Mouse (Mus musculus): ENCODE data around the gene Alox5ap. TPM values are rescaled to one million over a fixed set of nuclear protein-coding genes. Genes with fewer than 3 reads are reported as not detected.
A peak's percentile ranks its signal among the peaks of the same experiment; 100 is the strongest.

Gene Alox5ap
- polyA plus RNA-seq, 1 experiment from 2014 or later: 9.5 TPM

DNA sequence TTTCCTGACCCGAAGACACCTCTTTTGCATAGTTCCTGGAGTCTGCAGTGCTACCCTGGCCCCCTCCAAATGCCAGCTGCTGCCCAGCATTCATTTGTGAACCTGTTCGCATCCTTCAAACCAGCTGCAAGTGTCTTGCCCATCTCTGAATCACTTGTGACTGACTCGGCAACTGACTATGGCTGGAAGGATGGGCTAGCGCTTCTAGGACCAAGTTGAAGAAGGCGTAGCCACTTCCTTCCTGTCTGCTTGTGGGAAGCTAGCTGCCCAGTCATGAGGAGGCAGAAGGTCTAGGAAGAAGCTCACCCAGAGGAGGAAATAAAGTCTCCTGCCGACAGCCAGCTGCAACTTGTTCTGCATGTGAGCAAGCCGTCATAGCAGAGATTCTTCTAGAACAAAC is 29.6 kb upstream of the Alox5ap start:
- Histone ChIP-seq H3K27ac (no peak overlapping the region), H3K4me3 (replicated peaks; ENCODE audit: low read length) (no peak overlapping the region), H3K9ac (no peak overlapping the region), H3K4me2 (replicated peaks) (no peak overlapping the region), H3K9me3 (ENCODE audit: control insufficient read depth, low read length) (no peaks in the 10 kb centered on the region), H3K4me1 (replicated peaks; ENCODE audit: control insufficient read depth, insufficient read depth, low read length) (no peaks in the 10 kb centered on the region), H3K36me3 (replicated peaks; ENCODE audit: control insufficient read depth, insufficient read depth) (no peaks in the 10 kb centered on the region), H3K27me3 (ENCODE audit: control insufficient read depth, insufficient read depth, low read length) (no peaks in the 10 kb centered on the region)
- ATAC-seq (ENCODE audit: low FRiP score) (no peak), DNase-seq (ENCODE audit: low spot score) (no peak)
- 87% methylated on average over 7 of the region's 7 CpGs for WGBS

DNA sequence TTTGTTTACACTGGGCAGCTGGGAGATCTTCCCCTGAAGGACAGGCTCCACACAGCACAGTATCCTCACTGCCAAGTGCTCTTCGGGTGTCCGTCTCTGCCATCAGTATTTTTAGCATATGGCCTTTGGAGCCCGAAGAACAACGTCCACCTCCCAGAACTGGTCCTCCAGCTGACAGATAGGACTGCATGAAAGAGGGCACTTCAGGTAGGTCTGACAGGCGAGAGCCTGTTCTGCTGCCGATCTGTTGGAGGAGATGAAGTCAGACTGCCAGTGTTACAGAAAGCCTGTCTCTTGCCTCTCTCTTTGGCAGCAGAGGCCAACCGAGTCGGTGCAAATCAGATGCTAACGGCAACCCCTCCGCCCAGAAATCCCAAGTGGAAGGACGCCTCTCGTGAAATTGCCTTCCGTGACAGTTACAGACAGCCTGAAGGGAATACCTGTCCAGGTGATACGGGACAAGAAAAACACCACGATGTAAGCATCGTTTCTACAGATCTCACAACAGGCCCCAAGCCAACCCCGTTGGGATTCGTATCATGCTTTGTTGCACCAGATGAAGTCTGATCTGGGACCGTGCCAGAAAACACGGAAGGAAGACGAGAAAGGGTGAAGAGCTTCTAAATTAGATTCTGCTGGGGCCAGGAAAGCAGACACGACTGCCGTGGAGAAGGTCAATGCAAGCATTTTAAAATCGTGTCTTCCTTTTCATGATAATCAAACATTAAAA is 27.2 kb upstream of the Alox5ap start:
- H3K4me1 ChIP-seq (replicated peaks; ENCODE audit: control insufficient read depth, insufficient read depth, low read length): no peaks in the 10 kb centered on the region

DNA sequence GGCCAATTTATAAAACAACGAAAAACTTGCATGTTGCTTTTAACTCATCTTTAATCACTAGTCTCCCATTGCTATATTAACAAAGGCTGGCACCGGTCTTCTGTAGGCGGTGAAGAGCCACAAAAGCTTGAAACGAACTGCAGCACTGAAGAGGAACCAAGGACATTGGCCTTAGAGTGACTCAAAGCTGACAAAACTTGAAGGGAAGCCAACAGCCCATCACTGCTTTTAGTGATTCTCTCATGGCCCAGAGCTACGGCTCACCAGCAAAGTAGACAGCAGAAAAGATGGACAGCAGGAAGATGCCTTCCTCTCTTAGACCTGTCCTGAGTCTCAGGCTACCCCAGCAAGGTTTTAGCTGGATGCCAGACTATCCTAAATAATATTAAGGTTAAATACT is 22.1 kb upstream of the Alox5ap start:
- ATAC-seq (ENCODE audit: low FRiP score) (no peak), DNase-seq (ENCODE audit: low spot score) (no peak)
- no peaks in the 10 kb centered on the region for H3K27me3 ChIP-seq (ENCODE audit: control insufficient read depth, insufficient read depth, low read length)
- H3K36me3 ChIP-seq (replicated peaks; ENCODE audit: control insufficient read depth, insufficient read depth): no peaks in the 10 kb centered on the region
- no peak overlapping the region for H3K27ac ChIP-seq
- no peaks in the 10 kb centered on the region; the same call in 1 of the 2 replicates for H3K9me3 ChIP-seq (ENCODE audit: control insufficient read depth, low read length)
- H3K4me1 ChIP-seq (replicated peaks; ENCODE audit: control insufficient read depth, insufficient read depth, low read length): no peaks in the 10 kb centered on the region
- no peak overlapping the region for H3K9ac ChIP-seq
- H3K4me3 ChIP-seq (replicated peaks; ENCODE audit: low read length): no peak overlapping the region
- WGBS: 89% methylated on average over 5 of the region's 5 CpGs
- H3K4me2 ChIP-seq (replicated peaks): no peak overlapping the region

More for the DNA sequence above, 27.2 kb upstream of the Alox5ap start:
- no peak for ATAC-seq (ENCODE audit: low FRiP score)
- DNase-seq (ENCODE audit: low spot score): no peak
- no peak overlapping the region for H3K4me3 ChIP-seq (replicated peaks; ENCODE audit: low read length)
- H3K27me3 ChIP-seq (ENCODE audit: control insufficient read depth, insufficient read depth, low read length): no peaks in the 10 kb centered on the region
- H3K27ac ChIP-seq: no peak overlapping the region
- H3K36me3 ChIP-seq (replicated peaks; ENCODE audit: control insufficient read depth, insufficient read depth): no peaks in the 10 kb centered on the region
- H3K4me2 ChIP-seq (replicated peaks): no peak overlapping the region
- 77% methylated on average over 24 of the region's 24 CpGs for WGBS
- H3K9me3 ChIP-seq (ENCODE audit: control insufficient read depth, low read length): no peaks in the 10 kb centered on the region; the same call in 1 of the 2 replicates
- no peak overlapping the region for H3K9ac ChIP-seq

DNA sequence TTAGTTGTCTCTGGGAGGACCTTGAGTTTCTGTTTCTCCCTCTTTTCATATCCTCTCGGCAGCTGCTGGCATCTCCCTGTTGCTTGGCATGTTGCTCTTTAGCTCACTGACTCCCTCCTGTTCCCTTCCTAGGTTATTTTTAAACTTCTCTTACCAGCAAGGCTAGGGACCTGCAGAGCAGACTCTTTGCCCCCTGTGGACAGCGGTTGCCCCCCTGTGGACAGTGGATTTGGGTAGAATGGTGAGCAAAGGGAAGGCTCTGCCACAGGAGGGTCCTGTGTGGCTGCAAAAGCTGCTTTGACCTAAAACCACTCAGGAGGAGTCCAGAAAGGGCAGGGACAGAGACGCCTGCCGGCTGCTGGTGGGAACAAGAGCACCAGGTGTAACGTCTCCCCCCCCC is 21.5 kb upstream of the Alox5ap start:
- no peak overlapping the region for H3K4me3 ChIP-seq (replicated peaks; ENCODE audit: low read length)
- WGBS: 48% methylated on average over 5 of the region's 5 CpGs
- DNase-seq (ENCODE audit: low spot score): no peak
- no peak for ATAC-seq (ENCODE audit: low FRiP score)
- no peaks in the 10 kb centered on the region; the same call in 1 of the 2 replicates for H3K9me3 ChIP-seq (ENCODE audit: control insufficient read depth, low read length)
- H3K27me3 ChIP-seq (ENCODE audit: control insufficient read depth, insufficient read depth, low read length): no peaks in the 10 kb centered on the region
- H3K4me1 ChIP-seq (replicated peaks; ENCODE audit: control insufficient read depth, insufficient read depth, low read length): no peaks in the 10 kb centered on the region
- no peak overlapping the region for H3K9ac ChIP-seq
- H3K36me3 ChIP-seq (replicated peaks; ENCODE audit: control insufficient read depth, insufficient read depth): no peaks in the 10 kb centered on the region
- no peak overlapping the region for H3K4me2 ChIP-seq (replicated peaks)
- no peak overlapping the region for H3K27ac ChIP-seq

GRCm38 (mm10) chr5:149245391-149245964 is 19.1 kb upstream of the Alox5ap start:
- WGBS: 56% methylated on average over 9 of the region's 9 CpGs

DNA sequence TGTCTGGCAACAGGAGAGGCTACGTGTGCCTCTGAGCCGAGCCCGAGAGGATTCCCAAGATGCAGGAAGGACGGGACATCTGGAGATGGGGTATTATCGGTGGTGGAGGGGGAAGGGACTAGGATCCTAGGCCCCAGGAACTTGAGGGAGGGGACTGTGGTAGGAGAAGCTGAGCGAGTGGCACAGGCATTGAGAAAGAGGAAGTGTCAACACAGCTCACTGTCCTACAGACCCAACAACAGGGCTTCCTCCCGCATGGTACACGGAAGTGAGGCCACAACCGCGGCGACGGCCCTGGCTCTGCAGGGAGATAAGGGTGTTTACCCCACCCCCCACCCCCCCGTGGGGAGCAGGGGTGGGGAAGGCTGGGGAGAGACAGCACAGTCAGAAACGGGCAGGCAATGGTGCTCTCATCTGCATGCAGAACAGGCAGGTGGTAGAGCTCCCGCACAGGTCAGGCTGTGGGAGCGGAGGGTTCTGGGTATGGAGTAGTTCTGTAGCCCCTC is 18.5 kb upstream of the Alox5ap start:
- no peaks in the 10 kb centered on the region for H3K27me3 ChIP-seq (ENCODE audit: control insufficient read depth, insufficient read depth, low read length)
- H3K4me2 ChIP-seq (replicated peaks): peak overlapping the region; percentile 35
- ATAC-seq (ENCODE audit: low FRiP score) (peak; percentile 48; the same call in 1 of the 2 replicates), DNase-seq (ENCODE audit: low spot score) (no peak)
- no peaks in the 10 kb centered on the region for H3K4me1 ChIP-seq (replicated peaks; ENCODE audit: control insufficient read depth, insufficient read depth, low read length)
- H3K9ac ChIP-seq: no peak overlapping the region
- H3K27ac ChIP-seq: no peak overlapping the region
- WGBS: 19% methylated on average over 15 of the region's 16 CpGs
- H3K36me3 ChIP-seq (replicated peaks; ENCODE audit: control insufficient read depth, insufficient read depth): no peaks in the 10 kb centered on the region
- no peaks in the 10 kb centered on the region; the same call in 1 of the 2 replicates for H3K9me3 ChIP-seq (ENCODE audit: control insufficient read depth, low read length)
- H3K4me3 ChIP-seq (replicated peaks; ENCODE audit: low read length): no peak overlapping the region

More at GRCm38 (mm10) chr5:149245391-149245964, 19.1 kb upstream of the Alox5ap start:
- Histone ChIP-seq H3K4me3 (replicated peaks; ENCODE audit: low read length) (no peak overlapping the region), H3K9me3 (ENCODE audit: control insufficient read depth, low read length) (no peaks in the 10 kb centered on the region; the same call in 1 of the 2 replicates), H3K4me2 (replicated peaks) (peak overlapping the region; percentile 35), H3K9ac (no peak overlapping the region), H3K36me3 (replicated peaks; ENCODE audit: control insufficient read depth, insufficient read depth) (no peaks in the 10 kb centered on the region), H3K27ac (no peak overlapping the region), H3K27me3 (ENCODE audit: control insufficient read depth, insufficient read depth, low read length) (no peaks in the 10 kb centered on the region), H3K4me1 (replicated peaks; ENCODE audit: control insufficient read depth, insufficient read depth, low read length) (no peaks in the 10 kb centered on the region)
- DNase-seq (ENCODE audit: low spot score) (no peak), ATAC-seq (ENCODE audit: low FRiP score) (no peak)

DNA sequence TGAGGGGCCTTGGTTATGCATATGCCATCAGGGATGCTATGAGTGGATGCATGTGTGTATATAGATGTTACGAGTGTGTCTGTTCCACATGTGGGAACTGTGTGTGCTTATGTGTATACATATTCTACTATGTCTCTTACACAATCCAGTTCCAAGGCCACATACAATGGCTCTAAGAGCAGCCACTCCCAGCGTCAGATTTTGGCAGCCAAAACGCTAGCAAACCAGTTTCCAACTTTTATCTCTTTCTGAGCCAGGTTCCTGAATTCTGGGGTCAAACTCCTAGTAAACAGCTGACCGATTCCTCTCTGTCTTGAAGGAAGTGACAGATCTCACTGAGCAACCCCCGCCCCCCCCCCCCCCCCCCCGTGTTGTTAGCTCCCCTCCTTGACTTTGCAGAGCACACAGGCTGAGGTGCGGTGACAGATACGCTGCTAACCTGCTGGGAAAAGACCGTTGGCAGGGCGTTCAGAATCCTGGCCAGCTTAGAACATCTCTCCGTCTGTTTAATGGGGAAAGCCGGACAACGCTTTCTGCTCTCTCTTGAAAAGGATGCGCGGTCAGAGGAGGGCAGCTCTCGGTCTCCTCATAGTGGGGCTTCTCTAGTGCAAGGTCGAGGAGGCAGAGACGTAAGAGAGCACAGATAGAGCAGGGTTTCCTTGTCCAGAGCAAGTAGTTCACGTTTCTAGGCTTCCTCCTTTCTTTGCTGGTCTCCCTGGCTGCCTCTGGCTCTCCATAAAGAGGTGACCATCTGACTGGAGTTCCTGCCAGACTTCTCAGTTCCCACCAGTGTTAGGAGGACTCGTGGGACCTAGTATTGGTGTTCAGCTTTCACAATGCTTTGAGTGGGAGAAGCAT is 17.3 kb upstream of the Alox5ap start:
- no peak for DNase-seq (ENCODE audit: low spot score)
- no peaks in the 10 kb centered on the region for H3K27me3 ChIP-seq (ENCODE audit: control insufficient read depth, insufficient read depth, low read length)
- H3K9ac ChIP-seq: no peak overlapping the region
- no peaks in the 10 kb centered on the region for H3K9me3 ChIP-seq (ENCODE audit: control insufficient read depth, low read length)
- H3K4me3 ChIP-seq (replicated peaks; ENCODE audit: low read length): no peak overlapping the region
- ATAC-seq (ENCODE audit: low FRiP score): no peak
- 48% methylated on average over 19 of the region's 20 CpGs for WGBS
- H3K4me1 ChIP-seq (replicated peaks; ENCODE audit: control insufficient read depth, insufficient read depth, low read length): no peaks in the 10 kb centered on the region
- no peak overlapping the region for H3K4me2 ChIP-seq (replicated peaks)
- H3K36me3 ChIP-seq (replicated peaks; ENCODE audit: control insufficient read depth, insufficient read depth): no peaks in the 10 kb centered on the region
- no peak overlapping the region for H3K27ac ChIP-seq

DNA sequence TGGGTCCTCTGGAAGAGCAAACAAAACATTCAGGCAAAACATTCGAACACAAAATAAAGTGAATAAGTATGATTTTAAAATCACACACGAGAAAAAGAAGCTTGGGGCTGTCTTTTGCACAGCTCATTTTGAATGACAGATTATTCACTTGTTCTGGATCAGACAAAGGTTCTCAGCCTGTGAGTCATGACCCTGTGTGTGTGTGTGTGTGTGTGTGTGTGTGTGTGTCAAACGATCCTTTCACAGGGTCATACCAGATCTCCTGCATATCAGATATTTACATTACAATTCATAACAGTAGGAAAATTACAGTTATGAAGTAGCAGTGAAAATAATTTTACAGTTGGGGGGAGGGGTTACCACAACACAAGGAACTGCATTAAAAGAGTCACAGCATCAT is 12.3 kb upstream of the Alox5ap start:
- H3K4me2 ChIP-seq (replicated peaks): no peak overlapping the region
- DNase-seq (ENCODE audit: low spot score) (no peak), ATAC-seq (ENCODE audit: low FRiP score) (no peak)
- no peaks in the 10 kb centered on the region for H3K4me1 ChIP-seq (replicated peaks; ENCODE audit: control insufficient read depth, insufficient read depth, low read length)
- no peaks in the 10 kb centered on the region for H3K9me3 ChIP-seq (ENCODE audit: control insufficient read depth, low read length)
- no peak overlapping the region for H3K9ac ChIP-seq
- H3K36me3 ChIP-seq (replicated peaks; ENCODE audit: control insufficient read depth, insufficient read depth): no peaks in the 10 kb centered on the region
- no peak overlapping the region for H3K27ac ChIP-seq
- no peaks in the 10 kb centered on the region for H3K27me3 ChIP-seq (ENCODE audit: control insufficient read depth, insufficient read depth, low read length)
- no peak overlapping the region for H3K4me3 ChIP-seq (replicated peaks; ENCODE audit: low read length)
- 79% methylated on average over 3 of the region's 3 CpGs for WGBS

GRCm38 (mm10) chr5:149253491-149253890 is 11.1 kb upstream of the Alox5ap start:
- Histone ChIP-seq H3K4me1 (replicated peaks; ENCODE audit: control insufficient read depth, insufficient read depth, low read length) (peaks cover 8% of the 10 kb centered on the region), H3K27me3 (ENCODE audit: control insufficient read depth, insufficient read depth, low read length) (no peaks in the 10 kb centered on the region), H3K9me3 (ENCODE audit: control insufficient read depth, low read length) (no peaks in the 10 kb centered on the region), H3K4me2 (replicated peaks) (no peak overlapping the region), H3K9ac (no peak overlapping the region), H3K27ac (no peak overlapping the region), H3K36me3 (replicated peaks; ENCODE audit: control insufficient read depth, insufficient read depth) (no peaks in the 10 kb centered on the region), H3K4me3 (replicated peaks; ENCODE audit: low read length) (no peak overlapping the region)
- no peak for ATAC-seq (ENCODE audit: low FRiP score)
- DNase-seq (ENCODE audit: low spot score): no peak
- WGBS: 62% methylated on average over 2 of the region's 2 CpGs
